Mouse (Mus musculus) right cerebral cortex, postnatal 14 days (tissue): Measurements from ENCODE around the gene Clec4a3.
"Not testable (repeated sequence)": the region's sequence is repeated elsewhere in the genome, so short reads cannot be mapped to it uniquely, and the experiment has no call there.

Experiments used
- DNase-seq: peaks from one replicate; pipeline ENCODE4 v3.0.0; 2022

The Clec4a3 gene

GRCm38 (mm10) chr6:122952401-122952800, at the start of gene Clec4a3:
TSS of gene Clec4a3 (plus strand) at chr6:122952515.
- no peak for DNase-seq

- no peak for DNase-seq
These were observed 32.4 kb upstream of the Clec4a3 start for GRCm38 (mm10) chr6:122919922-122920321.

DNA sequence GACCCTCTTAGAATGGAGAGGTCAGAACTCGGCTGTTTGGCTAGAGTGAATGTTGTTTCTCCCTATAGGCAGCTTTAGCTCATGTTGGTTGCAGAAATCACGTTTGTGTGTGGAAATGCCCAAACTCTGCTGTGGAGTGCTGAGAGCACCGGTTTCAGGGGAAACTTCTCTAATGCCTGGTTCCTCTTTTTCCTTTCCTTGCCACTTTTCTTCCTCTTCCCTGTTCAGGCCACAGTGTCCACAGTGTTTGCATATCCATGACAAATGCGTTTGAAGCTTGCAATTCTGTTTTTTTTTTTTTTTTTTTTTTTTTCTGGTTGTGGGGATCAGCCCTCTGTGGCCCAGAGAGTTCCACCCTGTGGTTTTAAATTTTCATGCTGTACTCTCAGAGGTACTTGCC, 30.9 kb upstream of the Clec4a3 start, which contains the start of gene Clec4a1:
Gene Clec4a1, plus strand, starts transcription at position 398 of the 400 bp plus-strand sequence.
- no peak for DNase-seq

DNA sequence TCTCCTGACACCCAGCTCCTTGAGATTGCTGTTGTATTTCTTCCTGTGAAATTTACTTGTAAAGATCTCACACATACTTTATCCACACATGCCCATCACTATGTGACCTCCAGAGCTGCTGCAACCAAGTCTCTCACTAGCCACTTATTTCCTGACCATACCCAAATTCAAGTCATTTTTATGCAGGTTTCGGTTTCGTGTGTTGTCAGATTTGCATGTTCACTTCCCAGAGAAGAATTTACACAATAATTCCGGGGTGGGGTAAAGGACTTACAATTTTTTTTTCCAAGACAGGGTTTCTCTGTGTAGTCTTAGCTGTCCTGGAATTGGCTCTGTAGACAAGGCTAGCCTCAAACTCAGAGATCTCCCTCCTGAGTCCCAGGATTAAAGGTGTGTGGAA, 17.5 kb upstream of the Clec4a3 start:
- DNase-seq = no peak

DNA sequence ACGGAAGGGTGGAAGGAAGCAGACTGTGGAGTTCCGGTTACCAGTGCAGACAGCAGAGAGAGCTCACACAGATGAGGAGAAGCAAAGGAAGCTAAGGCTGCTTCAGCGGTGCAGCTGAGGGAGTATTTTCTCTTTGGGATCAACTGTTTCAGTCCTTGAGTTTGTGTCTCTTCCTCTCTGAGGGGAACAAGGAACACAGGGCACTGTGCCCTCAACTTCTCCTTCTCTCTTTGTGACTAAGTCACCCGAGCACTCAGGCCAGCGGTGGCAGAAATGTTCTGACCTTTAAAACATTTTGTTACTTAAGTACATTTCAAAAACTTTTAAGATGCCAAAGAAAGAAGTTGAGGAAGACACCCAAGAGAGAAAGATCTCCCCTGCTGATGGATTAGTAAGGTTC, 12.7 kb upstream of the Clec4a3 start:
- no peak for DNase-seq

DNA sequence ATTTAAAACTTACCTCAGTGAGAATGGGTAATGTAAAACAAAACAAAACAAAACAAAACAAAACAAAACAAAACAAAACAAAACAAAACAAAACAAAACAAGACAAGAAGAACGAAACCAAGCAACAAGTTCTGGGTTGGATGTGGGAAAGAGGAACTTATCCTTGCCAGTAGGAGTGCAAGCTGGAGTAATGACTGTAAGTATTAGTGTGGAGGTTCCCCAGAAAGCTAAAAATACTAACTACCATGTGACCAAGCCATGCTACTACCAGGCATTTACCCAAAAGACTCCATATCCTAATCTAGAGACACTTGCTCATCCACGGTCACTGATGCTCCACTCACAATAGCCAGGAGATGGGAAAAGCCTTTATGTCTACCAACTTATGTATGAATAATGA, 5.6 kb upstream of the Clec4a3 start:
- no peak for DNase-seq

GRCm38 (mm10) chr6:122964562-122964961, 12.2 kb downstream of the Clec4a3 start:
- DNase-seq = no peak

- no peak for DNase-seq
These were observed 16.7 kb downstream of the Clec4a3 start for GRCm38 (mm10) chr6:122969048-122969447.

DNA sequence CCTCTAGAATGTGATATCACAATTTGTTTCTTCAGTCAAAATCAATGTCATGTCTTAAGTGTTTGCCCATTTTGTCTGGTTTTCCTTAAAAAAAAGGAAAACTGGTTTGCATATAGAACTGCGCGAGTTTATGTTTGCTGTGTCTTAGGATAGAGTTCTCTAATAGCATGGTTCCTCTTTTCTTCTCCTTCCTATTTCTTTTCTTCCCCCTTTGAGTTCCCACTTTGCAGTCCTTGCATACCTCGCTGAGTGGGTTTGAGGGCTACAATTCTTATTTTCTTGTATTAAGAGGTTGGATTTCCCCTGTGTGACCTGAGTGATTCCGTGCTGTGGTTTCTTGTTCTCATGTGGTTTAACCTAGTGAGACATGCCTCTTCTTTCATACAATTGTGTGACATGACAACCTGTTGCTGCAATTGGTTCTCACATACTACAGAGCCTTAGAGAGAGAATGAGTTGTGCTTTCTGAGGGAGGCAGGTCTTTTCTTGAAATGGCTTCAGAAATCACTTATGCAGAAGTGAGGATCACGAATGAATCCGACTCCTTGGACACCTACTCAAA, 37.6 kb downstream of the Clec4a3 start, which contains the start of gene Clec4a4:
Gene Clec4a4, plus strand, starts transcription at position 492 of the 562 bp plus-strand sequence.
- no peak for DNase-seq

DNA sequence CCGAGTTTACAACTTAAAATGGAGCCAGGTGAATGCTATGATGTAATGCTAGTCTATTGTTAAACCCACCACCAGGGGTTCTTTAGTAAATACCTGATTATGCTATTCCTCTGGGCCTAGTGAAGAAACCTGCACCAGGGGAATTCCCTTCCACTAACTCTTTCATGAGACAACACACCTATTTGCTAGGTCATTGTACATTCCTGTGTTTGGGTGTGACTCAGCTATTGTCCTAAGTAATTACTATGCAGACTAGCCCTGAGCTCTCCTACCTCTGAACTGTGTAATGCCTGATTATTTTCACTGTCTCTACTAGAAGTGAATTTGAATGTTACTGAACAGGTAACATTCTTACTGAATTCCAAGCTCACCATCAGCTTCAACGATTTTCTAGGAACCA, 52.4 kb downstream of the Clec4a3 start:
- not testable (repeated sequence) for DNase-seq

- no peak for DNase-seq
These were observed 53.3 kb downstream of the Clec4a3 start for GRCm38 (mm10) chr6:123005591-123005990.
